Mouse (Mus musculus): Measurements from ENCODE around the gene Aagab.

DNA sequence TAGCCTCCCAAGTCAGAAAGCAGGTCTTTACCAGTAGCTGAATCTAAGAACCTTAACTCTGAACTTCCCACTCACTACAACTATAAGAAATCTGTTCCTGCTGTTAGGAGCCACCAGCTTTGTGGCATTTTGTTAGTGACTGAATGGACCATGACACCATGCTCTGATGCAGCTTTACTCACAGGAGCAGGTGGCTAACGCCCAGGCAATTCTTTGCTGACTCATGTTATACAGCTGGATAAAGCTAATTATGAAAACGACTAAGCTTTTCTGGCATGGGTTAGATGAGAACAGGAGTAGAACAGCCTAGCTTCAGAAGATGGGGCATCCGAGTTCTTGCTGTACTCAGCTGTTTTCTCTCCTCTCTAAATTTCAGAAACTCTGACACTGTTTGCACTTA lies 48.8 kb upstream of the Aagab start:
- TF ChIP-seq CTCF (IDR thresholded peaks at IDR 0.05; ENCODE audit: insufficient read depth, low read length): no peak
- no peak for TF ChIP-seq POLR2A (IDR thresholded peaks at IDR 0.05; ENCODE audit: borderline replicate concordance, extremely low read depth, low read depth, low read length)
